Mouse (Mus musculus): ENCODE measurements around the gene Pkd1l2. TPM values are rescaled to one million over a fixed set of nuclear protein-coding genes. Genes with fewer than 3 reads are reported as not detected.

Pkd1l2 gene
- total RNA-seq, 2 experiments from 2014 or later = 0.17 TPM; not detected in 1

DNA sequence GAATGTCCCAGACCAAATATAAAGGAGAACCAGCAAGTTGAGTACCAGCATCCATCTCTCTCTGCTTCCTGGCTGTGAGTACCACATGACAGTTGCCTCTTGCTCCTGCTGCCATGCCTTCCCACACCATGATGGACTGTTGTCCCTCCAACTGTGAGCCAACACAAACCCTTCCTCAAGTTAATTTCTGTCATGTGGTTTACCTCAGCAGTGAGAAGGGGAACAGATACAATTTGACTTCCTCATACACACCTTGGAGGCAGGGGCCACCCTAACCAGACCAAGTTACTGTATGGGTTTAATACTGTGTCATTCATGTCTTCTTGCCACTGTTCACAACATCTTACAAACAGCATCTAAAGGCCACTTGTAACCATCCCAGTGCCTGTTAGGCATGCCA is 4.8 kb upstream of the Pkd1l2 start:
- intact Hi-C loops (cut with DNase I) = no loop called here

GRCm38 (mm10) chr8:117085521-117085920 is 3.3 kb upstream of the Pkd1l2 start:
- intact Hi-C loops (cut with DNase I) = no loop called here
- peak; percentile 40 to 47 for DNase-seq

More for the DNA sequence above, 4.8 kb upstream of the Pkd1l2 start:
- DNase-seq = no peak

- intact Hi-C loops (cut with DNase I) = no loop called here
- no peak for DNase-seq
These were observed 804 bp upstream of the Pkd1l2 start for GRCm38 (mm10) chr8:117082947-117083559.

- DNase-seq = no peak
- intact Hi-C loops (cut with DNase I) = no loop called here
These were observed 2.6 kb downstream of the Pkd1l2 start for GRCm38 (mm10) chr8:117079652-117080051.

DNA sequence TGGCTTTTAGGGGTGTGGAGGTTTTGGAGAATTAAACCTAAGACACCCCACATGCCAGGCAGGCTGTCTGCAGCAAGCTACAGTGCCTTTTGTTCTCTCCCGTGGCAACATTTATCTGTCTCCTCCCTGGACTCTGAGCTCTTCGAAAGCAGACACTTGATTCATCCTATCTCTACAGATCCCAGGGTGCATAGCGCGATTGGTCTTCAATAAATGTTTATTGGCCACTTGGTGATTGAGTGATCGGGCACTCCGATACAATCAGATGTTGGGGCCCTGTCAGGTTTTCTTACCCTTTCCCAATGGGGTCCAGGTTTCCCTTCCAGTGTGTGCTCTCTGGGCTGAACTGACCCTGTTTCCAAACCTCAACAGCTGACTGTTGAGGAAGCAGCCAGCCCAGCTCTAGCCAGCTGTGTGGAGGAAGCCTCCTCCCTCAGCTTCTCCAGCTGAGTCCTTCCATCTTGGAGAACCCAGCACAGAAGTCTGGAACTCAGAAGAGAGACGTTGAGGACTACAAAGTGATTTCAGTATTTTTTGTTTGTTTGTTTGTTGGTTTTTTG is 3.8 kb downstream of the Pkd1l2 start:
- intact Hi-C loops (cut with DNase I) = no loop called here
- DNase-seq = peak in 1 of 2 experiments; percentile 17

GRCm38 (mm10) chr8:117074350-117075182 is 7.7 kb downstream of the Pkd1l2 start:
- DNase-seq = no peak
- intact Hi-C loops (cut with DNase I) = no loop called here

DNA sequence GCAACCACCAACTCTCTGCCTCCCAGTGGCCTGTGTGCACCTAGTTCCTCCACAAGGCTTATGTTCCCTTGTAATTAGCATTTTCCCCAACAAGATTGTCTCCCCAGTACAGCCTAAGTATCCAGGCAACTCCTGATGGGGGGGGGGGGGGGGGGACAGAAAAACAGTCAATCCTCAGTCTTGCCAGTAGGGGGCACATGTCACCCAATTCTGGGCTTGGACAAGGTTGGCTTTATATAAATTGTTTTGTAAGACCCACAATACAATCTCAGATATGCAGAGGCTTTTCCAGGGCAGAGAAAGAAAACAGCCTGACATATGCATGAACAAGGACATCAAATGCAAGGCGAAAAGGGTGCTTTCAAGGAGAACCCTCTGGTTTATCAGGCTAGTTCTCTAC is 12.5 kb downstream of the Pkd1l2 start:
- DNase-seq = peak in 1 of 2 experiments; percentile 40
- intact Hi-C loops (cut with DNase I) = no loop called here

GRCm38 (mm10) chr8:117068294-117068693 is 14.0 kb downstream of the Pkd1l2 start:
- DNase-seq = no peak
- intact Hi-C loops (cut with DNase I) = no loop called here

- intact Hi-C loops (cut with DNase I) = no loop called here
- no peak for DNase-seq
These were observed 14.9 kb downstream of the Pkd1l2 start for GRCm38 (mm10) chr8:117067396-117067795.

- intact Hi-C loops (cut with DNase I) = no loop called here
- DNase-seq = no peak
These were observed 15.3 kb downstream of the Pkd1l2 start for GRCm38 (mm10) chr8:117066955-117067354.

DNA sequence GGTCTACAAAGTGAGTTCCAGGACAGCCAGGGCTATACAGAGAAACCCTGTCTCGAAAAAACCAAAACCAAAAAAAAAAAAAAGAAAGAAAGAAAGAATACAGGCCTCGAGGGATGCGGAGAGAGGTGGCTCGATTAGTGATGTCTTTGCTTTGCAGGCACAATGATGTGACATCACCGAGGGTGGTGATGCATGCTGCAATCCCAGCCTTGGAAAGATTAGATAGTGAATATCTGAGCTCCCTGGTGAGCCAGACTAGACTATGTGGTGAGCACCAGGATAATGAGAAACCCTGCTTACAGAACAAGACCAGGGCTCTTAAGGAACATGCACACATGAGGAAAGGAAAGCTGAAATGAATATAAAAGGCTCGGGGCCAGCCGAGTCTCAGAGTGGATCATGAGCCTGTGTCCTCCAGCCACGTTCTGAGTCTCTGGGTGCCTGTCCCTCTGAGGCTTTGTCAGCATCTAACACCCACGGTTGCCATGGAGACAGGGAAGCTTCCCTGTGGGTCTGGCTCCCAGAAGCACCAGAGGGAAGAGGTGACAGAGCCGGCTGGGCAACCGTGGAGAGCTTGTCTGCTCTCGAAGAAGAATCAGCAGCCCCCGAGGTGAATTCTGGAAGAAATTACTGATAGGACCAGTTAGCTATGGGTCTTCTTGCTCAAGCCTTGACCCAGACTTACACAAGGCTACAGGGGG is 20.9 kb downstream of the Pkd1l2 start:
- intact Hi-C loops (cut with DNase I) = no loop called here
- no peak for DNase-seq

DNA sequence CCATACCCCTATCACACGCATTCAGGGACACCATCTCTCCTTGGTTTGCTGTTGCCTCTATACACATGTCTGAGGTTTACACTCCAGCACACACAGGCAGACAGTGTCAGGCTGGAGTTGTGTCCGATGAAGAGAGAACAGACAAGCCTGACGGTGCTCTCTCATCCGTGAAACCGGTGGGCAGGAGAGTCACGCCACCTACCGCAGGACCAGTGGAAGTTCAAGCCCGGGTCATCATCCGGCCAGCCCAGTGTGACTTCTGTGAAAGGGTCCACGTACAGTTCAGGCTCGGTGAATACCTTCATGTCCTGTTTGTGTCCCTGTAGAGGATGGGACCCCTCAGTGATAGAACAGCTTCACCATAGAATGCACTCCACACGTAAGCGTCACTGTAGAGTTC is 21.9 kb downstream of the Pkd1l2 start:
- no peak for DNase-seq
- intact Hi-C loops (cut with DNase I) = no loop called here

GRCm38 (mm10) chr8:117059021-117059420 is 23.2 kb downstream of the Pkd1l2 start:
- DNase-seq = no peak
- intact Hi-C loops (cut with DNase I) = no loop called here

- no peak for DNase-seq
- intact Hi-C loops (cut with DNase I) = no loop called here
These were observed 27.2 kb downstream of the Pkd1l2 start for GRCm38 (mm10) chr8:117055097-117055496.

DNA sequence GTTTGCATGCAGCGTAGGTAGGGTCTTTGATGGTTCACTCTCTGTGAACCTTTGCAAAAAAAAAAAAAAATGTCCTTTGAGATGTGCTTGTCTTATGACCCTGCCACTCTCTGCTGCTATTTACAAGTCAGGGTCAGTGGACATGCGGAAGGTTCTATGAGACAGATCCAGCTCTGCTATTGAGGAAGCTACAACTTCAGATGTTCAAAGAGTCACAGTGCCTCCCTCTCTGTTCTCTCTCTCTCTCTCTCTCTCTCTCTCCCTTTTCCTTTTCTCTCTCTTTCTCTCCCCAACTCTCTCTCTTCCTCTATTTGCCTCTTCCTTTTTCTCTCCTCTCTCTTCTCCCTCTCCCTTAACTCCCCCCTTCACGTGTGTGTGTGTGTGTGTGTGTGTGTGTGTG is 28.1 kb downstream of the Pkd1l2 start:
- intact Hi-C loops (cut with DNase I) = no loop called here
- no peak for DNase-seq

- intact Hi-C loops (cut with DNase I) = no loop called here
- no peak for DNase-seq
These were observed 28.8 kb downstream of the Pkd1l2 start for GRCm38 (mm10) chr8:117053135-117054079.

GRCm38 (mm10) chr8:117051316-117051715 is 30.9 kb downstream of the Pkd1l2 start:
- no peak for DNase-seq
- intact Hi-C loops (cut with DNase I) = no loop called here

GRCm38 (mm10) chr8:117050763-117051162 is 31.5 kb downstream of the Pkd1l2 start:
- DNase-seq = no peak
- intact Hi-C loops (cut with DNase I) = no loop called here

DNA sequence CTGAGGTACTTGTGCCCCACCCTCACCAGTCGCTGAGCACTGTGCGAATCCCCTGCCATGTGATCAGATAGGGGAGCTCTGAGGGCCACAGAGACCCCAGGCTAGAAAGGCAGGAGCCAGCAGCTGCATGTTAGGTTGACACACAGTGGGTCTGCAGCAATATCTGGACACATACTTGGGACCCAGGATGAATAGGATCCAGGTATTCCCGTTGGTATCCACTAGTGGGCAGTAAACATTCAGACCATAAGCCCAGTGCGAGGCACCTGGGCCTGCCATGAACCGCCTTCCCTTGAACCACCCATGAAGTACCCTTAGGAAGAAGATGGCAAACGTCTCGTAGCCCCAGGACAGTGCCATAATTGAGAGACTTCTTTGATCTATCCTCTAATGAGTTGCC is 32.8 kb downstream of the Pkd1l2 start:
- intact Hi-C loops (cut with DNase I) = no loop called here

GRCm38 (mm10) chr8:117043584-117043983 is 38.7 kb downstream of the Pkd1l2 start:
- intact Hi-C loops (cut with DNase I) = no loop called here
- no peak for DNase-seq

More for the DNA sequence above, 32.8 kb downstream of the Pkd1l2 start:
- no peak for DNase-seq

Measured in heart, postnatal 10 days (tissue).